Comparison of ENCODE assay signal across 9 mouse cellular contexts in the genomic region with DNA sequence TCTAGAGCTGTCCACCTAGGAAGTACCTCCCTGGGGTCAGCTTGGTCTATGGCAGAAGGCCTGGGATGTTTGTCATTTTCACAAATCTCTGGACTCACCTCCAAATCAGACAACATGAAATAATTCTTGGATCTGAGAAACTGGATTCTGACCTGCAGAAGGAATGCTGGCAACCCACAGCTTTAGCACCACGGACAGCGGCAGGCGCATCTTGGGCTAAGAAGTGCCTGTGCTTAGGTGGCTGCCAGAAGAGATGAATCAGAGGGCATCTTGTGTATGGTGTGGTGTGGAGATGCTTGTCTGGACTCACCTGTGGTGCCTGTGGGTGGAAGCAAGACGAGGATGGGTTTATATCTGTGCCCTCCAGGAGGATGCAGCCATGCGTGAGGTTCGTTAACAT. TPM values are rescaled to one million over a fixed set of nuclear protein-coding genes. Genes with fewer than 3 reads are reported as not detected.
DNase-seq lines count a peak whose midpoint lies in the region; ATAC-seq lines count a peak whose summit lies in the region.
"Had no signal": no experiment of that assay in that cellular context is flagged by ENCODE, and none has a peak within 500 bp of the region (broad histone marks: within the 10 kb centered on the region; RNA-seq: fewer than 3 reads in every experiment).

No protein-coding gene starts in this region.

- WGBS in midbrain, embryonic 14.5 days = 41% methylated on average over 6 of the region's 6 CpGs
- WGBS in midbrain, embryonic 13.5 days = 50% methylated on average over 6 of the region's 6 CpGs
- 36% methylated on average over 6 of the region's 6 CpGs for WGBS in intestine, embryonic 16.5 days

- ATAC-seq in midbrain, embryonic 14.5 days (ENCODE audit: low FRiP score, low TSS enrichment) = no peak
- ATAC-seq in midbrain, embryonic 13.5 days = no peak
- no peak for ATAC-seq in intestine, embryonic 16.5 days

- no peaks in the 10 kb centered on the region for H3K36me3 ChIP-seq in midbrain, embryonic 14.5 days (ENCODE audit: control insufficient read depth, insufficient read depth, low read length)
- no peaks in the 10 kb centered on the region for H3K36me3 ChIP-seq in midbrain, embryonic 13.5 days
- no peaks in the 10 kb centered on the region for H3K36me3 ChIP-seq in intestine, embryonic 16.5 days (ENCODE audit: control insufficient read depth, insufficient read depth, low read length)
- H3K36me3 ChIP-seq: limb, embryonic 13.5 days had no signal

- no peak overlapping the region for H3K4me2 ChIP-seq in midbrain, embryonic 14.5 days (ENCODE audit: low read length)
- H3K4me2 ChIP-seq in midbrain, embryonic 13.5 days (replicated peaks) = no peak overlapping the region
- H3K4me2 ChIP-seq in intestine, embryonic 16.5 days (ENCODE audit: low read depth, low read length) = no peak overlapping the region
- H3K4me2 ChIP-seq: limb, embryonic 13.5 days had no signal

- no peak overlapping the region for H3K9ac ChIP-seq in midbrain, embryonic 14.5 days (replicated peaks; ENCODE audit: low read length)
- H3K9ac ChIP-seq in midbrain, embryonic 13.5 days (replicated peaks) = no peak overlapping the region
- H3K9ac ChIP-seq in intestine, embryonic 16.5 days (ENCODE audit: low read depth, low read length) = no peak overlapping the region
- H3K9ac ChIP-seq: limb, embryonic 13.5 days had no signal

- no peaks in the 10 kb centered on the region for H3K9me3 ChIP-seq in midbrain, embryonic 14.5 days (ENCODE audit: control insufficient read depth, low read length)
- H3K9me3 ChIP-seq in midbrain, embryonic 13.5 days = no peaks in the 10 kb centered on the region
- no peaks in the 10 kb centered on the region for H3K9me3 ChIP-seq in intestine, embryonic 16.5 days (ENCODE audit: control insufficient read depth, low read length)
- H3K9me3 ChIP-seq: limb, embryonic 13.5 days had no signal

- H3K27ac ChIP-seq in midbrain, embryonic 14.5 days (replicated peaks; ENCODE audit: low read depth, low read length) = no peak overlapping the region
- no peak overlapping the region for H3K27ac ChIP-seq in midbrain, embryonic 13.5 days
- no peak overlapping the region for H3K27ac ChIP-seq in intestine, embryonic 16.5 days (ENCODE audit: low read length)
- H3K27ac ChIP-seq: limb, embryonic 13.5 days had no signal

- DNase-seq in midbrain, embryonic 14.5 days = peak; percentile 47
- DNase-seq in adrenal gland, postnatal 10 days = peak; percentile 84
- peak; percentile 41 for DNase-seq in hindlimb bud, embryonic 11.5 days (ENCODE audit: extremely low spot score, low read depth, low spot score)
- DNase-seq in retina, embryonic 14.5 days (ENCODE audit: low spot score) = peak; percentile 70
- DNase-seq in cerebellum, adult 18-20 months = no peak
- DNase-seq in spleen, adult 18-20 months = no peak

- no peaks in the 10 kb centered on the region for H3K4me1 ChIP-seq in midbrain, embryonic 14.5 days (ENCODE audit: control insufficient read depth, insufficient read depth, low read length)
- H3K4me1 ChIP-seq in midbrain, embryonic 13.5 days (replicated peaks) = no peaks in the 10 kb centered on the region
- H3K4me1 ChIP-seq in intestine, embryonic 16.5 days (ENCODE audit: control insufficient read depth, insufficient read depth, low read length) = no peaks in the 10 kb centered on the region
- H3K4me1 ChIP-seq: limb, embryonic 13.5 days had no signal

- H3K4me3 ChIP-seq in midbrain, embryonic 14.5 days (replicated peaks; ENCODE audit: low read depth, low read length) = no peak overlapping the region
- H3K4me3 ChIP-seq in midbrain, embryonic 13.5 days (replicated peaks) = no peak overlapping the region
- no peak overlapping the region for H3K4me3 ChIP-seq in intestine, embryonic 16.5 days (ENCODE audit: low read length)
- H3K4me3 ChIP-seq: limb, embryonic 13.5 days had no signal

- no peaks in the 10 kb centered on the region for H3K27me3 ChIP-seq in midbrain, embryonic 14.5 days (ENCODE audit: control insufficient read depth, insufficient read depth, low read length)
- peaks cover 35% of the 10 kb centered on the region for H3K27me3 ChIP-seq in midbrain, embryonic 13.5 days
- H3K27me3 ChIP-seq in intestine, embryonic 16.5 days (replicated peaks; ENCODE audit: control insufficient read depth, insufficient read depth, low read length) = 0 out of 2 replicates have a peak, but pooled peaks cover 2% of the 10 kb centered on the region

RNA-seq across cellular contexts. Expression of gene C1ql2, which starts 8.5 kb away (rescaled TPM):
- polyA plus RNA-seq in midbrain, embryonic 14.5 days (2014; fragmentation: Nextera tagmentation; extraction: Ambion mirVana) = 12.0 and 16.2 TPM in 2 replicates
- polyA plus RNA-seq in midbrain, embryonic 13.5 days (2015; fragmentation: Nextera tagmentation; extraction: Ambion mirVana) = 6.1 and 8.0 TPM in 2 replicates
- total RNA-seq in adrenal gland, postnatal 10 days (2021) = under 1 TPM in 1 of 2 experiments, not detected in 1; 0.24 TPM
- not detected in 2 replicates for polyA plus RNA-seq in intestine, embryonic 16.5 days (2015; fragmentation: Nextera tagmentation; extraction: Ambion mirVana)

RNA-seq across cellular contexts. Expression of gene Steap3, which starts 59.3 kb away (rescaled TPM):
- polyA plus RNA-seq in midbrain, embryonic 14.5 days (2014; fragmentation: Nextera tagmentation; extraction: Ambion mirVana) = 2.4 and 3.2 TPM in 2 replicates
- polyA plus RNA-seq in midbrain, embryonic 13.5 days (2015; fragmentation: Nextera tagmentation; extraction: Ambion mirVana) = 1.5 and 2.1 TPM in 2 replicates
- 10 to 100 TPM; 27.8 to 36.7 TPM for total RNA-seq in adrenal gland, postnatal 10 days (2021)
- polyA plus RNA-seq in intestine, embryonic 16.5 days (2015; fragmentation: Nextera tagmentation; extraction: Ambion mirVana) = 2.1 and 3.3 TPM in 2 replicates

Comparison
In these comparisons a context has a peak if more than half of its experiments do, and no peak if none do; other contexts are left out.
1. DNase-seq: peak in midbrain, embryonic 14.5 days (single experiment), adrenal gland, postnatal 10 days (single experiment), hindlimb bud, embryonic 11.5 days (single experiment) and retina, embryonic 14.5 days (single experiment); none in cerebellum, adult 18-20 months (0 of 2) and spleen, adult 18-20 months (0 of 2).